20 mouse cellular contexts compared by ENCODE assay signal in genomic region chr9:62017329-62017728, GRCm38 (mm10). TPM values are rescaled to one million over a fixed set of nuclear protein-coding genes. Genes with fewer than 3 reads are reported as not detected.
DNase-seq lines count a peak whose midpoint lies in the region; ATAC-seq and TF ChIP-seq lines count a peak whose summit lies in the region.
"Had no signal": no experiment of that assay in that cellular context is flagged by ENCODE, and none has a peak within 500 bp of the region (broad histone marks: within the 10 kb centered on the region; RNA-seq: fewer than 3 reads in every experiment).

No protein-coding gene starts in this region.

- no peak for TF ChIP-seq CTCF in kidney, adult 2 months (conservative IDR thresholded peaks at IDR 0.05; ENCODE audit: insufficient read depth, insufficient read length, low read depth, low read length)

- DNase-seq in kidney, adult 2 months, result no peak
- no peak for DNase-seq in kidney, postnatal 25 days
- DNase-seq in urinary bladder, postnatal 14 days (ENCODE audit: low spot score), result peak; percentile 35
- DNase-seq in urinary bladder, adult 18-20 months (ENCODE audit: low spot score in 2 of 2), result no peak
- DNase-seq in T-cell, adult 2 months (ENCODE audit: low spot score), result no peak
- DNase-seq: adrenal gland, adult 2 months; adrenal gland, postnatal 25 days; cerebellum, adult 18-20 months; cerebellum, adult 9-11 months; cerebellum, postnatal 36 days; forebrain, postnatal 0 days; gastrocnemius, adult 2 months; gastrocnemius, postnatal 36 days; heart, adult 11 months; heart, postnatal 36 days had no signal

- no peak overlapping the region for H3K4me3 ChIP-seq in kidney, adult 2 months (ENCODE audit: insufficient read depth, low read depth, low read length)
- no peak overlapping the region for H3K4me3 ChIP-seq in stomach, embryonic 16.5 days (replicated peaks; ENCODE audit: low read length)
- H3K4me3 ChIP-seq: embryonic facial prominence, embryonic 10.5 days; forebrain, embryonic 13.5 days; gastrocnemius, adult 2 months; heart, embryonic 13.5 days had no signal

- H3K27ac ChIP-seq in kidney, adult 2 months (ENCODE audit: insufficient read depth, low read depth, low read length), result peak overlapping the region; percentile 84
- peak overlapping the region; percentile 91 for H3K27ac ChIP-seq in stomach, embryonic 16.5 days (ENCODE audit: low read length)
- H3K27ac ChIP-seq: embryonic facial prominence, embryonic 10.5 days; forebrain, embryonic 13.5 days; gastrocnemius, adult 2 months; heart, embryonic 13.5 days had no signal

- H3K36me3 ChIP-seq in kidney, adult 2 months (ENCODE audit: control insufficient read depth, insufficient read depth, low read length), result no peaks in the 10 kb centered on the region
- H3K36me3 ChIP-seq in stomach, embryonic 16.5 days (ENCODE audit: control insufficient read depth, insufficient read depth, low read length), result no peaks in the 10 kb centered on the region
- H3K36me3 ChIP-seq: embryonic facial prominence, embryonic 10.5 days; heart, embryonic 13.5 days had no signal

- 76% methylated on average over 6 of the region's 6 CpGs for WGBS in kidney, adult 2 months
- 61% methylated on average over 6 of the region's 6 CpGs for WGBS in stomach, embryonic 16.5 days

- peaks cover 40% of the 10 kb centered on the region for H3K4me1 ChIP-seq in kidney, adult 2 months (ENCODE audit: control insufficient read depth, insufficient read depth, low read length)
- H3K4me1 ChIP-seq in stomach, embryonic 16.5 days (ENCODE audit: control insufficient read depth, insufficient read depth, low read length), result peaks cover 16% of the 10 kb centered on the region; the same call in 1 of the 2 replicates
- H3K4me1 ChIP-seq: forebrain, embryonic 13.5 days; heart, embryonic 13.5 days had no signal

- no peaks in the 10 kb centered on the region for H3K9me3 ChIP-seq in stomach, embryonic 16.5 days (replicated peaks; ENCODE audit: control insufficient read depth, low read length)
- H3K9me3 ChIP-seq: embryonic facial prominence, embryonic 10.5 days; forebrain, embryonic 13.5 days; heart, embryonic 13.5 days had no signal

- H3K9ac ChIP-seq in stomach, embryonic 16.5 days (ENCODE audit: low read length), result 0 out of 2 replicates have a peak overlapping the region, but pooled peaks have one; percentile 31
- H3K9ac ChIP-seq: forebrain, embryonic 13.5 days; forebrain, postnatal 0 days; heart, embryonic 13.5 days had no signal

- H3K4me2 ChIP-seq in stomach, embryonic 16.5 days (ENCODE audit: low read depth, low read length), result no peak overlapping the region; the same call in 1 of the 2 replicates
- H3K4me2 ChIP-seq: forebrain, embryonic 13.5 days; heart, embryonic 13.5 days had no signal

- no peak for TF ChIP-seq POLR2A in kidney, adult 2 months (IDR thresholded peaks at IDR 0.05; ENCODE audit: low read depth, low read length)

- peak; percentile 87 for ATAC-seq in stomach, embryonic 16.5 days (ENCODE audit: insufficient read depth, low FRiP score)
- ATAC-seq: forebrain, embryonic 13.5 days; forebrain, postnatal 0 days; Patski had no signal

- H3K27me3 ChIP-seq in kidney, adult 2 months (replicated peaks; ENCODE audit: control insufficient read depth, insufficient read depth, low read length), result no peaks in the 10 kb centered on the region
- no peaks in the 10 kb centered on the region for H3K27me3 ChIP-seq in stomach, embryonic 16.5 days (ENCODE audit: control insufficient read depth, insufficient read depth, low read length)
- H3K27me3 ChIP-seq: forebrain, embryonic 13.5 days; heart, embryonic 13.5 days; Patski had no signal

RNA-seq across cellular contexts. Expression of gene Paqr5, which starts 9.3 kb away (rescaled TPM):
- 315 and 347 TPM in 2 replicates for polyA plus RNA-seq in kidney, adult 2 months (2012; rRNA removed)
- polyA plus RNA-seq in stomach, embryonic 16.5 days (2015; fragmentation: Nextera tagmentation; extraction: Ambion mirVana), result 42.2 and 65.3 TPM in 2 replicates
